Mouse (Mus musculus): ENCODE results near the gene Map3k5. TPM values are rescaled to one million over a fixed set of nuclear protein-coding genes. Genes with fewer than 3 reads are reported as not detected.
A peak's percentile ranks its signal among the peaks of the same experiment; 100 is the strongest.
"Not testable (repeated sequence)": the region's sequence is repeated elsewhere in the genome, so short reads cannot be mapped to it uniquely, and the experiment has no call there.

Gene Map3k5
- polyA plus RNA-seq, 1 experiment from 2014 or later = 2.6 TPM

DNA sequence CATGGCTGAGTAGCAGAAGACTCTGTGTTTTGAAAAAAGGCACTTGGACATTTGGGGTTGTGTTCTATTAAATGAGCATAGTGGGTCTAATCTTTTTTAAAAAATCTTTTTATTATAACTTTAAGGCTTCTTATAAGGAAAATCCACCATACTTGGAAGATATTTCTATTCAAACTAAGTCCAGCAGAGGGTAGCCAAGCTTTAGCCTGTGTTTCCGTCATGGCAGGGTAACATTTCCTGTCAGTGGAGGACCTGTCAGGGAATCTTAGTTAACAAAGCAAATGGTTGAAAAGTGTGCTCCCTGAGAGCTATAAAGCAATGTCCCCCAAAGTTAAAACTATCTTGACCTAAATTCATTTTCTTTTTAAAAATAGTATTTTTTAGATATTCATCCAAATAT is 22.7 kb upstream of the Map3k5 start:
- Histone ChIP-seq H3K4me3 (no peak overlapping the region), H3K36me3 (no peaks in the 10 kb centered on the region), H3K27me3 (ENCODE audit: insufficient read depth, poor library complexity, severe bottlenecking) (no peaks in the 10 kb centered on the region), H3K27ac (no peak overlapping the region), H3K9me3 (no peaks in the 10 kb centered on the region), H3K4me1 (no peaks in the 10 kb centered on the region)
- no peak for DNase-seq (ENCODE audit: low spot score)
- WGBS = 19% methylated on average over 1 of the region's 1 CpGs

DNA sequence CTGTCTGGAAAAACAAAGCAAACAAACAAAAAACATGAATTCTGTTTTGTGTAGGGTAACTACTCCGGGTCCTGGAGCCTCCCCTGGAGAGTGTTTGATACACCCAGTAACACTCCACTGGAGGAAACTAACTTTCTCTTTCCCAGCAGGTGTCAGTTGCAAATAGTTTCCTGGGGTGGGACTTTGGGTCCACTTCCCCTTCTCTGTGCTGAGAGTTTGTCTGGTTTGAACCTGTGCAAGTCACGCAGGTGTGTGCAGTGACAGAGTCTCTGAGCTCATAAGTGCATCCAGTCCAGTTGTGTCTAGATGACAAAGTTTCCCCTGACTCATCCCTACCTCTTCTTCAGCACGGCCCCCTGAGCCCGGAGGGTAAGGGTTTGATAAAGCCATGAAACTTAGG is 20.5 kb upstream of the Map3k5 start:
- no peaks in the 10 kb centered on the region for H3K4me1 ChIP-seq
- H3K27ac ChIP-seq = no peak overlapping the region
- DNase-seq (ENCODE audit: low spot score) = no peak
- H3K36me3 ChIP-seq = no peaks in the 10 kb centered on the region
- 81% methylated on average over 4 of the region's 4 CpGs for WGBS
- no peak overlapping the region for H3K4me3 ChIP-seq
- H3K9me3 ChIP-seq = no peaks in the 10 kb centered on the region
- no peaks in the 10 kb centered on the region for H3K27me3 ChIP-seq (ENCODE audit: insufficient read depth, poor library complexity, severe bottlenecking)

DNA sequence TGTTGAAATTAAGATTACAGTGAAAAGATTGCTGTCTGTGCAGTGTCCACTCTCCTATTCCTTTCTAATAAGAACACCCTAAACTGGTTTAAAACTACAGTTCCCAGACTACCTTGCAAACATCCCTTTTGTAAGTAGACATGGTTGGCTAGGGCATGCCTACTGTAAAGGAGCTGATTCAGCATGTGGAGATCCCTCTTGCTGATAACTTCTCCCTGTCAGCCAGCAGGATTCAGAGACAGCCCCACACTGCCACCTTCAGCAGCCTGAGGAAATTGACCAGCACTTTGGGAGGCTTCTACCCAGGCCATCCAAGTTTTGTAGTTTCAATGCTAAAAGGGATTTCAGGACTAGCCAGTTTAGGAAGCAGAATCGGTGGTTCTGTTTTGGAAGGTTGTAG is 19.0 kb upstream of the Map3k5 start:
- no peak for DNase-seq (ENCODE audit: low spot score)
- Histone ChIP-seq H3K4me1 (no peaks in the 10 kb centered on the region), H3K27me3 (ENCODE audit: insufficient read depth, poor library complexity, severe bottlenecking) (no peaks in the 10 kb centered on the region), H3K4me3 (no peak overlapping the region), H3K36me3 (no peaks in the 10 kb centered on the region), H3K27ac (no peak overlapping the region), H3K9me3 (no peaks in the 10 kb centered on the region)
- 38% methylated on average over 1 of the region's 1 CpGs for WGBS

DNA sequence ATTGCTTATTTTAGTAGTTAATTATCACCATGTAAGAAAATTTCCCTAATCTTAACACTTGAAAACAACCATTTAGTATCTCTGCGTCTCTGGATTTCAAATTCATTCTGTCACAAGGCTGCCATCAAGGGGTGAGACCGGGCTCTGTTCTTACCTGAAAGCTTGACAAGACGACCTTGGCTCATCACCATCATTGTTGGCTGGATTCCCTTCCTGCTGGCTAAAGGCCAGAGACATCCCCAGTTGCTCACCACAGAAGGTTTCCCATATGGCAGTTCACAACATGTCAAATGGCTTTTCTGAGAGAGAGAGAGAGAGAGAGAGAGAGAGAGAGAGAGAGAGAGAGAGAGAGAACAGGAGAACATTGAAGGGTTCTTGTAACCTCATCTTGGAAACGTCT is 11.9 kb upstream of the Map3k5 start:
- H3K4me1 ChIP-seq = 0 out of 2 replicates have a peak, but pooled peaks cover 10% of the 10 kb centered on the region
- DNase-seq (ENCODE audit: low spot score) = no peak
- H3K27me3 ChIP-seq (ENCODE audit: insufficient read depth, poor library complexity, severe bottlenecking) = no peaks in the 10 kb centered on the region
- H3K4me3 ChIP-seq = no peak overlapping the region
- H3K36me3 ChIP-seq = no peaks in the 10 kb centered on the region
- no peaks in the 10 kb centered on the region for H3K9me3 ChIP-seq
- H3K27ac ChIP-seq = no peak overlapping the region
- WGBS = 59% methylated on average over 4 of the region's 4 CpGs

DNA sequence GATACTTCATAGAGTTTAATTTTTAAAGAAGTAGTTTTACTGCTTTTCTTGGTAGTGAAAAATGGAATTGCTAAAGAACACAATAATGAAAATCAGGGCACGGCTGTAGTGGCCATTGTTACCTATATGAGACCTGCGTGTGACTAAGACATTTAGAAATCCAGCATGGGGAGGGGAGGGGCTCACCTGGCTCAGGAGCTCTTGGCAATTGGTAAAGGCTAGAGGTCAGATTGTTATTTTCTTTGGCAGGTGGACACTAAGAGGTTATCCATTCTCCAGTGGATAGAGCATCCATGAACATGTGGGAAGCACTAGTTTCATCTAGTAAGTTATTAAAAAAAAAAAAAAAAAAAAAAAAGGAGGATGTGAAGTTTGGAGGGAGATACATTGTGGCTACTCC is 10.0 kb upstream of the Map3k5 start:
- H3K27me3 ChIP-seq (ENCODE audit: insufficient read depth, poor library complexity, severe bottlenecking) = no peaks in the 10 kb centered on the region
- no peak for DNase-seq (ENCODE audit: low spot score)
- no peak overlapping the region for H3K4me3 ChIP-seq
- no peaks in the 10 kb centered on the region for H3K9me3 ChIP-seq
- 77% methylated on average over 2 of the region's 2 CpGs for whole genome bisulfite sequencing
- H3K4me1 ChIP-seq = peaks cover 10% of the 10 kb centered on the region; the same call in 1 of the 2 replicates
- no peak overlapping the region for H3K27ac ChIP-seq
- H3K36me3 ChIP-seq = no peaks in the 10 kb centered on the region

DNA sequence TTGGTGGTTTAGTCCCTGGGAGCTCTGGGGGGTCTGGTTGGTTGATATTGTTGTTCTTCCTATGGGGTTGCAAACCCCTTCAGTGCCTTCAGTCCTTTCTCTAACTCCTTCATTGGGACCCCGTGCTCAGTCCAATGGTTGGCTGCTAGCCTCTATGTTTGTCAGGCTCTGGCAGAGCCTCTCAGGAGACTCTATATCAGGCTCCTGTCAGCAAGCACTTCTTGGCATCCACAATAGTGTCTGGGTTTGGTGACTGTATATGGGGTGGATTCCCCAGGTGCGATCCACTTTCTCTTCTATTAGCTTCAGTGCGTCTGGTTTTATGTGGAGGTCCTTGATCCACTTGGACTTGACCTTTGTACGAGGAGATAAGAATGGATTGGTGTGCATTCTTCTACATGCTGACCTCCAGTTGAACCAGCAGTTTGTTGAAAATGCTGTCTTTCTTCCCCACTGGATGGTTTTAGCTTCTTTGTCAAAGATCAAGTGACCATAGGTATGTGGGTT is 7.8 kb upstream of the Map3k5 start:
- H3K4me3 ChIP-seq; H3K4me1 ChIP-seq; H3K27me3 ChIP-seq (ENCODE audit: insufficient read depth, poor library complexity, severe bottlenecking); H3K9me3 ChIP-seq; H3K27ac ChIP-seq; H3K36me3 ChIP-seq: not testable (repeated sequence)
- peak; percentile 72 for DNase-seq (ENCODE audit: low spot score)
- 47% methylated on average over 4 of the region's 4 CpGs for WGBS

DNA sequence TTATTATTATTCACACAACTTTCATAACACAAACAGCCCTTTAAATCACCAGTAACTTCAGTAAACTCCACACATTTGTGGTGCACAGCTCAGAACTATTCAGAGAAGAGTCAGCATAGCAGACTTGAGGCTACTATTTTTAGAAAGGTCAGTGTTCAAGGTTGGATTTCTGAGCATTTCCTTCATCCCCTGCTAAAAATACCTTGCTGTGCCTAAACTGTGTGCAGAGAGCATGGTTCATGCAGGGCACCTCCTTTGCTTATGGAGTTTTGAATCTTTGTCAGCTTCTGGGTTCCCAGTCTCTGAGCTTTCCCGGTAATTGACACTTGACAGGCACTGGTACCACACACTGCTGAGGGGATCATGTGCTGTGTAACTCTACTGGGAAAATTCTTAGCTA is 6.1 kb upstream of the Map3k5 start:
- H3K4me1 ChIP-seq = peaks cover 13% of the 10 kb centered on the region; the same call in 1 of the 2 replicates
- no peaks in the 10 kb centered on the region for H3K9me3 ChIP-seq
- H3K27ac ChIP-seq = peak overlapping the region; percentile 85
- H3K27me3 ChIP-seq (ENCODE audit: insufficient read depth, poor library complexity, severe bottlenecking) = peaks cover 5% of the 10 kb centered on the region; the same call in 1 of the 2 replicates
- H3K4me3 ChIP-seq = no peak overlapping the region
- WGBS = 33% methylated on average over 1 of the region's 1 CpGs
- no peak for DNase-seq (ENCODE audit: low spot score)
- no peaks in the 10 kb centered on the region for H3K36me3 ChIP-seq

DNA sequence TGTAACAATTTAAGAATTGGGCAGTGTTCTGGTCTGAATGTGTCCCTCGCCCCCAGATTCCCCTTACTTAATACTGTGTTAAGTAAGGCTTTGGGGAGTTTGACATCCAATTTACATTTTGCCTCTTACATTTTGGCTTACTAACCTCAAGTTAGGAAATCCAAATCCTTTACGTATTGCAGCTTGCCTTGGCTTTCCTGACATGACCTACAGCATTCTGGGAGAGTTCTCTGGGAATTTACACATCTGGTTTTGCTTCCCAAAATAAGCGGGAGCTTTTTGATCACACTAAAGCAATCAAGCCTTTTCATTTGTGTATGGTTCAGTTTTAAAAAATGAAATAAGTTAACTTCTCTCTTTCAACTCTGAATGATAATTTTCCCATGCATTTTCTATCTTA is 1.3 kb upstream of the Map3k5 start:
- Histone ChIP-seq H3K9me3 (no peaks in the 10 kb centered on the region), H3K27me3 (ENCODE audit: insufficient read depth, poor library complexity, severe bottlenecking) (peaks cover 5% of the 10 kb centered on the region; the same call in 1 of the 2 replicates), H3K4me3 (peak overlapping the region; percentile 89), H3K27ac (peak overlapping the region; percentile 42; the same call in 1 of the 2 replicates), H3K36me3 (no peaks in the 10 kb centered on the region), H3K4me1 (peaks cover 28% of the 10 kb centered on the region)
- 45% methylated on average over 3 of the region's 3 CpGs for WGBS
- no peak for DNase-seq (ENCODE audit: low spot score)

DNA sequence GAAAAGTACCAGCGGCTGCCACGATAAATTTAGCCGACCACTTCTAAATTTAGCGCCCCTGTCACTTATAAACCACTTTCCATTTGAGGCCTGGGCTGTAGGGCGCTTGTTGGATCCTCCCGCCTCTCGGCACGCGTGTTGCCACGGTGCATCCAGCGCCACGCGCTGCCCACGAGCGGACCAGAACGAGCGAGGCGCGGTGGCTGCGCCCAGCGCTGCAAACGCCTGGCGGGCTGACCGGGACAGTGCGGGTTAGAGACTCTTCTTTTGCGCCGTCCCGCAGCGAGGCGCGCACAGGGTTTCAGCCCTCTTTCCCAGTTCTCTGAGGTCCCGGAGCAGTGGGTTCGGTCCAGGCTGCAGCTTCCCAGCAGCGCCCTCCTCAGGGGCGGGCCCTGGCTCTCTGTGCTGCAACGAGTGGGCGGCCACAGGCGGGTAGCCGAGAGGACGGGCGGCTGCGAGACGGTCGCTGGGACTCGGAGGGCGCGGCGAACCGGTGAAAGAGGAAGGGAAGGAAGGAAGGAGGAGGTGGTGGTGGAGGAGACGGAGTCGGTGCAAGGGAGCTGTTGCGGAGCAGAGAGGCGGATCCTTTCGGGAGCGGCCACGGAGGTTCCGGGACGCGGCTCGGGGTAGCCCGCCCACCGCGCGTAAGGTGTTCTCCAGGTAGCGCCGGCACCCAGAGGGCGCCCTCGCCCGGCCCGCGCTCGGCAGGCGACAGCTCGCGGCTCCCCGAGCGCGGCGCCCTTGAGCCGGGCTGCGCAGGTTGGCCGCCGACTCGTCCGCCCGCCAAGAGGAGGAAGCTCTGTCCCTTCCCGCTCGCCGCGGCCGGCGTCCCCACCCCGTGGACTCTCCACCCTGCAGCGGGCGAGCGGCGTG is 525 bp upstream of the Map3k5 start:
- WGBS = under 1% methylated on average over 89 of the region's 97 CpGs
- Histone ChIP-seq H3K36me3 (no peaks in the 10 kb centered on the region), H3K4me1 (peaks cover 32% of the 10 kb centered on the region), H3K27ac (peak overlapping the region; percentile 95), H3K9me3 (no peaks in the 10 kb centered on the region), H3K4me3 (peak overlapping the region; percentile 89), H3K27me3 (ENCODE audit: insufficient read depth, poor library complexity, severe bottlenecking) (peaks cover 5% of the 10 kb centered on the region; the same call in 1 of the 2 replicates)
- DNase-seq (ENCODE audit: low spot score) = peak; percentile 85

DNA sequence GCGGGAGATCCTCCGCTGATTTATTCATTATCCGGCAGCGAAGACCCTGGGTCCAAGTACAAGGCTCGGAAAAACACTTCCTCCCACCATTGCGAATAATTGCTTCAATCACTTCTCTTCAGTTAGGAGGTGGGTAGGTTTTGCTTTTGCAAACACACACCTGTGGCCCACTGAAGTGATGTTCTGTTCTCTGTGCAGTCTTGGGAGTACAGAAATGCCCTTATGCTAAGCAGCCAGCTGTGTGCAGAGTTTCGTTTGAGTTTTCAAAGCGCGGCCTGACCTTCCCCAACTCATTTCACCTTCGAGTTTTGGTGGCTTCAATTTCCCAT is 987 bp downstream of the Map3k5 start:
- peaks cover 43% of the 10 kb centered on the region for H3K4me1 ChIP-seq
- 3% methylated on average over 10 of the region's 10 CpGs for WGBS
- peak overlapping the region; percentile 95 for H3K27ac ChIP-seq
- H3K9me3 ChIP-seq = no peaks in the 10 kb centered on the region
- H3K36me3 ChIP-seq = no peaks in the 10 kb centered on the region
- DNase-seq (ENCODE audit: low spot score) = peak; percentile 69
- H3K4me3 ChIP-seq = peak overlapping the region; percentile 89
- H3K27me3 ChIP-seq (ENCODE audit: insufficient read depth, poor library complexity, severe bottlenecking) = peaks cover 5% of the 10 kb centered on the region; the same call in 1 of the 2 replicates

DNA sequence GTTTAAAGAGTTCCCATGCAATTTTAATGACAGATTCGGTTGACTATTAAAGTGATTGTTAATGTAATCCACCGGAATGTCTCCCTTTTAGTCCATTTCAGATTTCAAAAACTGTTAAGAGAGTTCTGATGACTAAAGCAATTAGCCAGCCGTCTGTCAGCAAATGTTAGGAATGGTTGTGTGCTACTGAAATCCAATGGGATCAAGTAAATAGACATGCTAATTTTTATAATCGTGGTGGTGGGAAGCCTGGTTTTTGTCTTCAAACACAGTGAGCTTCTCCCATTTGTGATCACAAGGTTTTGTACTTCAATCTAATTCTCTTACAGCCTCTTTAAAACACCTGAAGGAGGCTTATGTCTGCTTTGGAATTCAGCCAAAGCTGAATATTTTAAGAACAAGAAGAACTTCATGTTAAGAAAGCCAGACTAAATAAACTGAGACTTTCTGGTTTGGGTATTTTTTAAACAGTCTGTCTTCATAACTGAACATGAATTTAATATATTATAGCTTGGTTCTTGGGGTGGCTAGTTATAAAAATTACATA is 1.6 kb downstream of the Map3k5 start:
- Histone ChIP-seq H3K4me3 (peak overlapping the region; percentile 89), H3K27me3 (ENCODE audit: insufficient read depth, poor library complexity, severe bottlenecking) (peaks cover 5% of the 10 kb centered on the region; the same call in 1 of the 2 replicates), H3K36me3 (no peaks in the 10 kb centered on the region), H3K4me1 (peaks cover 48% of the 10 kb centered on the region), H3K27ac (peak overlapping the region; percentile 95; the same call in 1 of the 2 replicates), H3K9me3 (no peaks in the 10 kb centered on the region)
- DNase-seq (ENCODE audit: low spot score) = peak; percentile 9
- WGBS = 55% methylated on average over 4 of the region's 4 CpGs

DNA sequence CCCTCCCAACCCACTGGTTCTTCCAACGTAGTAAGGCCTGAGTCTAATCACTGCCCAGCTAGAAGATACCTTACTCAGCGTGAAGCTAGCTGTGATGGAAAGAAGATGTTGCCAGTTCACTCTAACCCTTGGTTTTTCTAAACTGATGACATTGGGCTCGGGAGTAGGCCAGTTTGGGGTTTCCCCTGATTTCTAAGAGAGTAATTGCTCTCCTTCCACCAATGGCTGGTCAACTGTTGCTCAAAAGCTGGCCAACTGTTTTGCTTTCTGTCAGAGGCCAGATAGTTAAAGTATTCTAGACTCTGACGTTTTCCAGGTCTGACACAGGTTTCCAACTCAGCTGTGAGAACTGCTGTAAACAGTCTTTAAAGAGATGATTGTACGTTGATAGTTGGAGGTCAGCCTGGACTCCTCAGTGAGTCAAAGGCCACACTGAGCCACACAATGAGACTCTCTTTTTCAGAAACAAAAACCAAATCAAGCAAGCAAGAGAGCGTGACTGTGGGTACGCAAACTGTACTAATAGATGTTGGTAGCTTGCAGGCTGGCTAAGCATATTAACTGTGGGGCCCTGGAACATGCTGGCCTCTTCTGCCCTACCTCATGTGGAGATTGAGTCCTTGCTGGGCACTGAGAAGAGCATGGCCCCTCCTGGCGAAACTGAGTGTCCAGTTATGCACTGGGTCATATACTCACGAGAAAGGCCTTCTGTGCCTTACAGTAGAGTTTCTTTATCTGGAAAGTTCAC is 2.9 kb downstream of the Map3k5 start:
- H3K36me3 ChIP-seq = no peaks in the 10 kb centered on the region
- peaks cover 51% of the 10 kb centered on the region for H3K4me1 ChIP-seq
- H3K27ac ChIP-seq = no peak overlapping the region
- H3K27me3 ChIP-seq (ENCODE audit: insufficient read depth, poor library complexity, severe bottlenecking) = peaks cover 5% of the 10 kb centered on the region; the same call in 1 of the 2 replicates
- 58% methylated on average over 9 of the region's 9 CpGs for WGBS
- H3K9me3 ChIP-seq = no peaks in the 10 kb centered on the region
- peak; percentile 43 for DNase-seq (ENCODE audit: low spot score)
- peak overlapping the region; percentile 89 for H3K4me3 ChIP-seq

DNA sequence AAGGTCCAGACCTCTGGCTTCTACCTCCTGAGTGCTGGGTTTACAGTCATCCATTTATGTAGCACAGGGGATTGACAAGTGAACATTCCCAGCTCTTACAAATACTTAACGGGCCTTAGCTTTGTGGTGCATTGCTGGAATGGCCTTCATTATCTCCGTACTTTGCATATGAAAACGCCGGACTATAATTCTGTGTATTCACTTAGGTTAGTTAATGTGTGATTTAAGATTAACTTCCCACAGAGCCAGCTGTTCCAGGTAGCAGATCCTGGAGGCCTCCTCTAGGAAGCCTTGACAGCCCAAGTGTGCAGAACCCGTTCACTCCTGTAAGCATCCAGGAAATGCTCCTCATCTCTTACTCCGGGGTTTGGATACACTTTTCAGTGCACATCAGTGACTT is 4.5 kb downstream of the Map3k5 start:
- Histone ChIP-seq H3K9me3 (no peaks in the 10 kb centered on the region), H3K4me3 (no peak overlapping the region), H3K27me3 (ENCODE audit: insufficient read depth, poor library complexity, severe bottlenecking) (no peaks in the 10 kb centered on the region), H3K36me3 (no peaks in the 10 kb centered on the region), H3K4me1 (peaks cover 44% of the 10 kb centered on the region), H3K27ac (no peak overlapping the region)
- WGBS = 79% methylated on average over 6 of the region's 6 CpGs
- no peak for DNase-seq (ENCODE audit: low spot score)

Measured in heart, embryonic 10.5 days (tissue).